Mouse (Mus musculus): ENCODE results near the gene Fxyd4.
A peak's percentile ranks its signal among the peaks of the same experiment; 100 is the strongest.

GRCm38 (mm10) chr6:117906590-117907271, 30.8 kb downstream of the Fxyd4 start:
- TF ChIP-seq MAFK (IDR thresholded peaks at IDR 0.05; ENCODE audit: borderline replicate concordance, low read depth, low read length) (no peak), TAL1 (IDR thresholded peaks at IDR 0.05; ENCODE audit: low read length) (no peak), CTCF (IDR thresholded peaks at IDR 0.05 in 2 of 3, conservative IDR thresholded peaks at IDR 0.05 in 1 of 3; ENCODE audit: control insufficient read depth in 1 of 3, insufficient read depth in 1 of 3, low read depth in 2 of 3, low read length in 3 of 3, poor library complexity in 1 of 3, severe bottlenecking in 1 of 3) (no peak), POLR2A (IDR thresholded peaks at IDR 0.05; ENCODE audit: control insufficient read depth in 1 of 2, insufficient read depth in 1 of 2, low read depth in 1 of 2, low read length in 2 of 2, poor library complexity in 1 of 2) (peak; percentile 79 to 80), NRF1 (IDR thresholded peaks at IDR 0.05; ENCODE audit: insufficient read depth, low read depth, low read length, poor library complexity, severe bottlenecking) (peak; percentile 61), ZC3H11A (IDR thresholded peaks at IDR 0.05; ENCODE audit: low read depth, low read length) (no peak), GATA1 (IDR thresholded peaks at IDR 0.05; ENCODE audit: low read depth, low read length) (no peak), ELF1 (IDR thresholded peaks at IDR 0.05; ENCODE audit: low read depth, low read length) (peak; percentile 84), UBTF (IDR thresholded peaks at IDR 0.05; ENCODE audit: borderline replicate concordance, insufficient read depth, low read depth, low read length) (no peak)
